Mouse (Mus musculus) stomach, postnatal 0 days (tissue): Measurements from ENCODE around the gene Celf2.

ENCODE experiments used
- CTCF ChIP-seq: IDR thresholded peaks from 2 replicates; pipeline ENCODE4 v1.5.1; 2016; ENCODE audit warnings: antibody characterized with exemption, low read depth, mild to moderate bottlenecking, moderate library complexity
- EP300 ChIP-seq: optimal IDR thresholded peaks from 2 replicates; pipeline ENCODE3; 2016; ENCODE audit warnings: antibody characterized with exemption

- no peak for TF ChIP-seq CTCF
- no peak for TF ChIP-seq EP300
Measured at GRCm38 (mm10) chr2:7377878-7378277, 131.5 kb downstream of the Celf2 start.
